Mouse (Mus musculus) kidney, adult 2 months (tissue): Measurements from ENCODE around the gene Mcu.

Experiments used
- CTCF ChIP-seq: fragments of 200-500 bp; conservative IDR thresholded peaks from 2 replicates; pipeline ENCODE4 v1.5.1; 2011; ENCODE audit warnings: low read depth, mild to moderate bottlenecking, control low read depth, low read length, moderate library complexity, mixed read lengths; ENCODE audit not compliant: insufficient read depth, insufficient read length
- POLR2A ChIP-seq: fragments of 200-500 bp; IDR thresholded peaks from one replicate; pipeline ENCODE4 v1.6.1; 2011; ENCODE audit warnings: low read depth, low read length, control low read depth

GRCm38 (mm10) chr10:59571964-59572363 is 44.5 kb downstream of the Mcu start:
- no peak for TF ChIP-seq CTCF
- TF ChIP-seq POLR2A, result no peak
